Mouse (Mus musculus): ENCODE results near the gene Hist1h4f. TPM values are rescaled to one million over a fixed set of nuclear protein-coding genes. Genes with fewer than 3 reads are reported as not detected.
"Not testable (repeated sequence)": the region's sequence is repeated elsewhere in the genome, so short reads cannot be mapped to it uniquely, and the experiment has no call there.

Hist1h4f gene
- 1.3 and 1.4 TPM in 2 replicates for polyA plus RNA-seq (2014; fragmentation: Nextera tagmentation; extraction: Ambion mirVana)

DNA sequence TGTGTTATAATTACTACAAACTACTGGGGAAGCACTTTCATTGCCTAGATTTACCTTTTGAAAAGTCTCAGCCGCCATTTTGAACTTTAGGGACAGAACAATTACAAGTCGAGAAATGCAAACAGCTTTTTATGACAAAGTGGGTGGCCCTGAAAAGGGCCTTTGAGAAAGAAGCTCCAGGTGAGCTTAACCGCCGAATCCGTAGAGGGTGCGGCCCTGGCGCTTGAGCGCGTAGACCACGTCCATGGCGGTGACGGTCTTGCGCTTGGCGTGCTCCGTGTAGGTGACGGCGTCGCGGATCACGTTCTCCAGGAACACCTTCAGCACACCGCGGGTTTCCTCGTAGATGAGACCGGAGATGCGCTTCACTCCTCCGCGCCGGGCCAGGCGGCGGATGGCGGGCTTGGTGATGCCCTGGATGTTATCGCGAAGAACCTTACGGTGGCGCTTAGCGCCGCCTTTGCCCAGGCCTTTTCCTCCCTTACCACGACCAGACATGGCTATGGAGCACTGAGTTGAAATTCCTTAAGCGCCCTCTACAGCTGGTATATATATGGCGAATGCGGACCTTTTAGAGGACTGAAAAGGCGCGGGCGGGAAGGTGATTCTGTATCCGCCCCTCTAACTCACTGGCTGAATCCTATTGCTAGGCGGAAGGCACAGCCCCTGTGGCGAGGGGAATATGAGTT, at the start of gene Hist1h4f:
Gene Hist1h4f, minus strand, starts transcription at position 503 of the 689 bp plus-strand sequence.
- Histone ChIP-seq H3K4me3 (ENCODE audit: low read depth, low read length) (peak within 1 kb of the TSS; percentile 42), H3K9ac (ENCODE audit: low read length) (peak within 1 kb of the TSS; percentile 71), H3K4me1 (replicated peaks; ENCODE audit: control insufficient read depth, insufficient read depth, low read length) (peaks cover 12% of the 10 kb centered on the region), H3K4me2 (ENCODE audit: low read length) (peak within 1 kb of the TSS; percentile 72), H3K27ac (ENCODE audit: low read depth) (peak within 1 kb of the TSS; percentile 94)
- not testable (repeated sequence) for H3K9me3 ChIP-seq (ENCODE audit: control insufficient read depth, low read length); H3K27me3 ChIP-seq (replicated peaks; ENCODE audit: control insufficient read depth, insufficient read depth, low read length); H3K36me3 ChIP-seq (ENCODE audit: control insufficient read depth, insufficient read depth, low read length)
- ATAC-seq (replicated peaks; ENCODE audit: low FRiP score, low TSS enrichment, low read depth) (peak; percentile 83), DNase-seq (ENCODE audit: low spot score) (peak; percentile 99)
- under 1% methylated on average over 42 of the region's 47 CpGs for WGBS

DNA sequence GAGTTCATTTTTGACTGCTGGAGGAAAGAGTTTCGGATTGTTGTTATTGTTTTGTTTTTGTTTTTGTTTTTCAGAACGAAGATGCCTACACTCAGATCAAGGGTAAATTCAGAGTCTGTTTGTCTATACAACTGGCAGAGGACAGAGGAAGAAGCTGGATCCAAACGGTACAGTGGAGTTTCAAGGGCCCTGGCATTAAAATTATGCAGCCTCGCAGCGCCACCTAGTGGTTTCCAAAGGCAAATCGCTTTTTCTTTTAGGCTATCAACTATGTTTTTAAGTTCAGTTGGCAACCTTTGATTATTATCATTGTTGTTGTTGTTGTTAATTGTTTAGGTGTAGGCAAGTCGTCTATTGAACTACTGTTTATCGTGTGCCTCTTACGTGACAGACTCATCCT, 46.5 kb upstream of the Hist1h4f start:
- H3K36me3 ChIP-seq (ENCODE audit: control insufficient read depth, insufficient read depth, low read length): no peaks in the 10 kb centered on the region
- 8% methylated on average over 9 of the region's 9 CpGs for WGBS
- ATAC-seq (replicated peaks; ENCODE audit: low FRiP score, low TSS enrichment, low read depth): peak; percentile 64; the same call in 1 of the 2 replicates

DNA sequence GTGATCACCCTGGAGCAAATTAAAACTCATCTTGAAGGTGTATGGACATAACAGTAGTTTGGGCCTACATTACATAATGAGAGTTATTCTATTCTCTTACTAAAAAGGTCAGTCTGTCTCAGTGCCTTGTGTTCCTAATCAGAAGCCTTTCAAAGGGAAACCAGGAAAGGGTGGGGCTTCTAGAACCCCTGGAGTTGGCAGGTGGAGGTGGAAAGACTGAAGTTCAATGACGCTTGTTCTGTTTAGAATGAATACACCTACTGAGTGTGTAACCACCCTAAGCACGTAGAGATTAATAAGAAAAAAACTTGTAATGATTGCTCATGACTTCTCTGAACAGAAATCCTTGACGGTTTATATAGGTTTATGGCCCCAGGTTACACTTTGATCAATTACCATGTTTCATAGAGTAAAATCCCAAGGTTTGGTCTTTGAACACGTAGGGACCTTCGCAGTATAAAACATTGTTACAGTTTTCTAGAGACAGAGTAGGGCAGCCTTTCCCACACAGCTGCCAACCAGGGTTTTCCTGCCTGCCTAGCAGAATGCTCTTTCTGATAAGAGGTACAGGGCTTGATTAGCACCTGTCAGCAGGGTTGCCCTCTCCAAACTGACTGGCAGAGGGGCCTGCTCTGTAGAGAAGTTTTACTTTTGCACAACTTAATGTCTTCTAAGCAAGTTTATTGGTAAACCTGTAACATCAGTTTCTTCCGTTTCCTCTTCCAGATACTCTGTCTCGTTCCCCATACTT, 44.3 kb upstream of the Hist1h4f start:
- Histone ChIP-seq H3K9me3 (ENCODE audit: control insufficient read depth, low read length) (no peaks in the 10 kb centered on the region), H3K4me2 (ENCODE audit: low read length) (no peak overlapping the region), H3K36me3 (ENCODE audit: control insufficient read depth, insufficient read depth, low read length) (no peaks in the 10 kb centered on the region), H3K4me1 (replicated peaks; ENCODE audit: control insufficient read depth, insufficient read depth, low read length) (no peaks in the 10 kb centered on the region), H3K4me3 (ENCODE audit: low read depth, low read length) (no peak overlapping the region), H3K27me3 (replicated peaks; ENCODE audit: control insufficient read depth, insufficient read depth, low read length) (no peaks in the 10 kb centered on the region), H3K27ac (ENCODE audit: low read depth) (no peak overlapping the region), H3K9ac (ENCODE audit: low read length) (no peak overlapping the region)
- WGBS: 87% methylated on average over 7 of the region's 7 CpGs
- DNase-seq (ENCODE audit: low spot score) (peak; percentile 39), ATAC-seq (replicated peaks; ENCODE audit: low FRiP score, low TSS enrichment, low read depth) (no peak)

More for the DNA sequence above, 46.5 kb upstream of the Hist1h4f start:
- Histone ChIP-seq H3K4me3 (ENCODE audit: low read depth, low read length) (no peak overlapping the region), H3K27ac (ENCODE audit: low read depth) (no peak overlapping the region), H3K4me2 (ENCODE audit: low read length) (no peak overlapping the region), H3K9ac (ENCODE audit: low read length) (no peak overlapping the region), H3K27me3 (replicated peaks; ENCODE audit: control insufficient read depth, insufficient read depth, low read length) (no peaks in the 10 kb centered on the region), H3K9me3 (ENCODE audit: control insufficient read depth, low read length) (no peaks in the 10 kb centered on the region), H3K4me1 (replicated peaks; ENCODE audit: control insufficient read depth, insufficient read depth, low read length) (no peaks in the 10 kb centered on the region)
- DNase-seq (ENCODE audit: low spot score): peak; percentile 87

DNA sequence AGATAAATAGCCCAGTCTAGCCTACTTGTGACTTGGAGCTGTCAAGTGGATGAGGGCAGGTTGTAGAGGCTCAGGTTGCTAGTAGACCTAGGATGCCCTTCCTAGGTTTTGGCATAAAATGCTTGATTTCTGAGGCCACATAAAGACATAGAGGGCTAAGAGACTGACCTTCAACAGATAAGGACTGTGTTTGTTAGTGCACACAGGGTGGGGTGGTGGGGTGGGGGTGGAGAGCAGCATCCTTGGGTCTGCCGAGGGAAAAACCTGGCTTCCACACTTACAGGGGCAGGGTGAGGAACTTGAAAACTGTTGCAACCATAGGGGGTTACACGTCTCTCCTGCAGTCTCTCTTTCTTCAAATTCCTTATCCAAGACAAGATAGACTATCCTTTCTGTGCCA, 43.7 kb upstream of the Hist1h4f start:
- H3K36me3 ChIP-seq (ENCODE audit: control insufficient read depth, insufficient read depth, low read length): no peaks in the 10 kb centered on the region
- WGBS: 75% methylated on average over 2 of the region's 2 CpGs
- no peaks in the 10 kb centered on the region for H3K9me3 ChIP-seq (ENCODE audit: control insufficient read depth, low read length)
- H3K4me3 ChIP-seq (ENCODE audit: low read depth, low read length): no peak overlapping the region
- no peak overlapping the region for H3K4me2 ChIP-seq (ENCODE audit: low read length)
- H3K27ac ChIP-seq (ENCODE audit: low read depth): no peak overlapping the region
- DNase-seq (ENCODE audit: low spot score) (no peak), ATAC-seq (replicated peaks; ENCODE audit: low FRiP score, low TSS enrichment, low read depth) (no peak)
- no peak overlapping the region for H3K9ac ChIP-seq (ENCODE audit: low read length)
- H3K27me3 ChIP-seq (replicated peaks; ENCODE audit: control insufficient read depth, insufficient read depth, low read length): no peaks in the 10 kb centered on the region
- H3K4me1 ChIP-seq (replicated peaks; ENCODE audit: control insufficient read depth, insufficient read depth, low read length): no peaks in the 10 kb centered on the region

DNA sequence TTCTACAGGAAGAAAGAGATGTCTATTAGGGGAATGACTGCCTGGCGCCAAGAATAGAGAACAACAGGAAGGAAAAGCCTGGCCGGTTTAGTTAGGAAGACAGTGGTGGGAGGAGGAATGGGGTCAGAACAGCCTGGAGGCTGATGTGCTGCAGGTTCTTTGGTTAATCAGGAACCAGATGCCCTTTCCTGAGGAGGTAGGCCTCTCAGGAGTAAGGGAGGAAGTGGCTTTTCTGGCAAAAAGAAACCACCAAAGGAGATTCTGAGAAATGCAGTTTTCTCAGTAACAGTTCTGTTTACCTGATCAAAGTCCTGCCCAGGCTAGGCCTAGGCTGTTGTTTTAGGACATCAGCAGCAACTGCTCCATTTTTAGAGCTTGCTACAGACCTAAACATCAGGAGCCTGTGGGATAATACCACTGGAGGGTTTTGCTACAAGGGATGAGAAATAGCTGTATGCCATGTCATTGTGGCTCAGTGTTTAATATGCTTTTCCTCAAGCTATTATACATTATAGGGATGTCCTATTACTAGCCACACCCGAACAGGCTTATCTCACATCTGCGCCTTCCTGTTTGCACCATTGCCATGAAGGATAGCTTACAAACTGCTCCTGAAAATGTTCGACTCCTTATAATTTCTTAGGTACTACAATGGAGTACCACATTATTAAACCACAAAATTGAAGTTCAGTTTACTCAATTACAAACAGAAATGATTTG, 41.8 kb upstream of the Hist1h4f start:
- H3K4me3 ChIP-seq (ENCODE audit: low read depth, low read length): no peak overlapping the region
- H3K4me1 ChIP-seq (replicated peaks; ENCODE audit: control insufficient read depth, insufficient read depth, low read length): no peaks in the 10 kb centered on the region
- H3K27me3 ChIP-seq (replicated peaks; ENCODE audit: control insufficient read depth, insufficient read depth, low read length): no peaks in the 10 kb centered on the region
- no peaks in the 10 kb centered on the region for H3K36me3 ChIP-seq (ENCODE audit: control insufficient read depth, insufficient read depth, low read length)
- WGBS: 63% methylated on average over 5 of the region's 5 CpGs
- no peak for ATAC-seq (replicated peaks; ENCODE audit: low FRiP score, low TSS enrichment, low read depth)
- peak overlapping the region; percentile 57; the same call in 1 of the 2 replicates for H3K27ac ChIP-seq (ENCODE audit: low read depth)
- peak; percentile 50 for DNase-seq (ENCODE audit: low spot score)
- no peak overlapping the region for H3K9ac ChIP-seq (ENCODE audit: low read length)
- no peak overlapping the region for H3K4me2 ChIP-seq (ENCODE audit: low read length)
- no peaks in the 10 kb centered on the region for H3K9me3 ChIP-seq (ENCODE audit: control insufficient read depth, low read length)

DNA sequence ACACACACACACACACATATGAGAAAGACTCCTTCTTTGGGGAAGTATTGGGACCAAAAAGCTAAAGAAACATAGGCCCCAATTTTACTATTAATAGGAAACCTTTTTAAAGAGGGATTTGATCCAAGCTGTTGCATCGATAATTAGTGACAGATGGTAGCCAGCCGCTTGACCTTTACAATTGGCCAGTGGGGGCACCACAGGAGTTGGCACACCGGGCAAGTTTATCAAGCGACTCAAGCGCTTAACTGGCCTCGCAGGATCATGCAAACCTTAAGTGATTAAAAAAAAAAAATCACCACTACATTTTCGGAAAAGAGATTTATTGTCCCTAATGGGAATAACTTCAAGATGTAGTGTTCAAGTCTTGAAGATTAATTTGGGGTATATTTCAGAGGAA, 41.2 kb upstream of the Hist1h4f start:
- 88% methylated on average over 7 of the region's 7 CpGs for WGBS
- DNase-seq (ENCODE audit: low spot score) (no peak), ATAC-seq (replicated peaks; ENCODE audit: low FRiP score, low TSS enrichment, low read depth) (no peak)
- no peak overlapping the region for H3K4me3 ChIP-seq (ENCODE audit: low read depth, low read length)
- H3K27me3 ChIP-seq (replicated peaks; ENCODE audit: control insufficient read depth, insufficient read depth, low read length): no peaks in the 10 kb centered on the region
- H3K4me1 ChIP-seq (replicated peaks; ENCODE audit: control insufficient read depth, insufficient read depth, low read length): no peaks in the 10 kb centered on the region
- no peaks in the 10 kb centered on the region for H3K36me3 ChIP-seq (ENCODE audit: control insufficient read depth, insufficient read depth, low read length)
- 0 out of 2 replicates have a peak overlapping the region, but pooled peaks have one; percentile 57 for H3K27ac ChIP-seq (ENCODE audit: low read depth)
- H3K9me3 ChIP-seq (ENCODE audit: control insufficient read depth, low read length): no peaks in the 10 kb centered on the region
- no peak overlapping the region for H3K9ac ChIP-seq (ENCODE audit: low read length)
- no peak overlapping the region for H3K4me2 ChIP-seq (ENCODE audit: low read length)

DNA sequence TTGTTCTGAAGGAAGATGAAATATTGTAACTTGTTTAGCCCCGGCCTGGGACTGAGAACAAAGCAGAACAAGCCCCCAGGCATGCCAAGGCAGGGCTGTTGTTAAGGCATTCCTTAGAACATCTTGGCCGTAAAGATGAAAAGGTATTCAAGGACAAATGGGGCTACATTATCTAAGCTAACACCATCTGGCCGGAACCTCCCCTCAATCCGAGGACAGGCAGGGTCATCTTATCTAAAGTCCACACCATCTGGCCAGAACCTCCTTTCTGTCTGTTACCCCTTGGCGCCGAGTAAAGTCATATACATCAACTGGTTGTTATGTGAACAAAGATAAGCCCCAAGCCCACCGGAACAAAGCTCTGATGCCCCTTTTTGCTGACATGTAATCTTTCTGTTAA, 40.4 kb upstream of the Hist1h4f start:
- not testable (repeated sequence) for ATAC-seq (replicated peaks; ENCODE audit: low FRiP score, low TSS enrichment, low read depth); H3K9ac ChIP-seq (ENCODE audit: low read length); H3K9me3 ChIP-seq (ENCODE audit: control insufficient read depth, low read length); H3K4me1 ChIP-seq (replicated peaks; ENCODE audit: control insufficient read depth, insufficient read depth, low read length); H3K27me3 ChIP-seq (replicated peaks; ENCODE audit: control insufficient read depth, insufficient read depth, low read length); H3K36me3 ChIP-seq (ENCODE audit: control insufficient read depth, insufficient read depth, low read length); H3K4me2 ChIP-seq (ENCODE audit: low read length); H3K4me3 ChIP-seq (ENCODE audit: low read depth, low read length); H3K27ac ChIP-seq (ENCODE audit: low read depth)
- peak; percentile 36 for DNase-seq (ENCODE audit: low spot score)
- WGBS: 88% methylated on average over 7 of the region's 7 CpGs

DNA sequence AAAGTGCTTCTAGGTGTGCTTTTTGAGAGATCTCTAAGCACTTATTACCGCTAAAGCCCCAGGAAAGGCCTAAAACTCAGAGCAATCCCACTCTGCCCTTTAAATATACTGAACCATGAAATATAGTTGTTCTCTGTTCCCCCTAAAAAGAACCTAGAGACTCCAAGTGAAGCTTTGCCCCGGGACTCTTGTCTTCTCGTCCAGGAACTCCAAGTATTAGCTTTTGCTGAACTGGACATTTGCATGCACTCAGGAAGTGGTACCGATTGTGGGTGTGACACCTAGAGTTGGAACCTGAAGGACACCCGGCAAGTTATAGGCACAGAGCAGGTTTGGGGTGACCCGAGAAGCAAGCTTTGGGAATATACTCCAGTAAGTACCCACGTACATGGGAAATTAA, 39.8 kb upstream of the Hist1h4f start:
- Histone ChIP-seq H3K9me3 (ENCODE audit: control insufficient read depth, low read length) (no peaks in the 10 kb centered on the region), H3K36me3 (ENCODE audit: control insufficient read depth, insufficient read depth, low read length) (no peaks in the 10 kb centered on the region), H3K27ac (ENCODE audit: low read depth) (no peak overlapping the region), H3K27me3 (replicated peaks; ENCODE audit: control insufficient read depth, insufficient read depth, low read length) (no peaks in the 10 kb centered on the region), H3K4me1 (replicated peaks; ENCODE audit: control insufficient read depth, insufficient read depth, low read length) (peaks cover 4% of the 10 kb centered on the region; the same call in 1 of the 2 replicates), H3K4me2 (ENCODE audit: low read length) (no peak overlapping the region), H3K9ac (ENCODE audit: low read length) (no peak overlapping the region), H3K4me3 (ENCODE audit: low read depth, low read length) (no peak overlapping the region)
- ATAC-seq (replicated peaks; ENCODE audit: low FRiP score, low TSS enrichment, low read depth) (no peak), DNase-seq (ENCODE audit: low spot score) (peak; percentile 35)
- 91% methylated on average over 7 of the region's 7 CpGs for WGBS

Data from intestine, embryonic 14.5 days (tissue).